Mouse (Mus musculus) neutrophil, adult 5-6 weeks (primary cell): ENCODE results near the gene Cass4. TPM values are rescaled to one million over a fixed set of nuclear protein-coding genes. Genes with fewer than 3 reads are reported as not detected.

Experiments used
- ATAC-seq: fragments of 151-379, 151-347 bp; 2 replicates; pipeline ENCODE4 v1.8.0; 2017; ENCODE audit warnings: mild to moderate bottlenecking, moderate TSS enrichment; ENCODE audit not compliant: insufficient number of reproducible peaks, poor library complexity, low FRiP score, severe bottlenecking; ENCODE audit errors: extremely low read depth
- total RNA-seq: library from RNA; stranded (forward); fragments of 200-1000 nt; gene quantifications from 2 replicates; pipeline ENCODE4 v1.2.3, GENCODE M21; 2017

Cass4 gene
- total RNA-seq, 1 experiment from 2014 or later, result 30.7 TPM

DNA sequence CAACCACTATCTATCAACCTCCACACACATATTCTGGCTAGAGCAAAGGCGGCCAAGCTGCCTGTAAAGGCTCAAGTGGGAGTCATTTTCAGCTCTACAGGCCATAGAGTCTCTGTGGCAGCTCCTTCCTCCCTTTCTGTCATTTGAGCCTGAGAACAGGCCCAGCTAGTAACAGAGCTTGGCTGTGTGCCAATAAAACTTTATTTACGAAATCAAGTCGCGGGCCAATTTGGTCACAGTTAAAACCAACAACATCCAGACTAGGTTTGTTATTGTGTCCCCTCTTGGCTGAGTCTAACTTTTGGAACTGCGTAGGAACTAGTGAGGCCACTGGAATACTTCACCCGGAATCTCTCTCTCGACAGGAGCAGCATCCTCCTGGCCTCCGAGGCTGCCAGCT lies 80.0 kb downstream of the Cass4 start:
- no peak for ATAC-seq

- ATAC-seq, result 0 out of 2 replicates have a peak, but pooled peaks have one; percentile 25
These were observed 81.4 kb downstream of the Cass4 start for GRCm38 (mm10) chr2:172474970-172475369.

GRCm38 (mm10) chr2:172476707-172477260 lies 83.2 kb downstream of the Cass4 start:
- no peak for ATAC-seq

DNA sequence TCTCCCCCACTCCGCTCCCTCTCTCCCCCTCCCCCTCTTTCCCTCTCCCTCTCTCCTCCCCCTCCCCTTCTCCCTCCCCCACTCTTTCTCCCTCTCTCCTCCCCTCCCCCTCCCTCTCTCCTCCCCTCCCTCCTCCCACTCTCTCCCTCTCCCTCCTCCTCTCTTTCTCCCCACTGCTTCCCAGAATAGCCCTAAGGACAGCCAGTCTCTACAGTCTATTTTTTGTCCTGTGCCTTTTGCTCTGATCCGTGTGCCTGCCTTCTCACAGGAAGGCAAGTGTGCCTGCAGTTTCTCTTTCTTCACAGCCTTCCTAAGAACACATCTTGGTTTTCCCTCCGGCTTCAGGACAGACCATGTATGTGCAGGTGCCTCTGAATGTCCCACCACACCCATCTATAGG lies 83.8 kb downstream of the Cass4 start:
- ATAC-seq, result no peak

DNA sequence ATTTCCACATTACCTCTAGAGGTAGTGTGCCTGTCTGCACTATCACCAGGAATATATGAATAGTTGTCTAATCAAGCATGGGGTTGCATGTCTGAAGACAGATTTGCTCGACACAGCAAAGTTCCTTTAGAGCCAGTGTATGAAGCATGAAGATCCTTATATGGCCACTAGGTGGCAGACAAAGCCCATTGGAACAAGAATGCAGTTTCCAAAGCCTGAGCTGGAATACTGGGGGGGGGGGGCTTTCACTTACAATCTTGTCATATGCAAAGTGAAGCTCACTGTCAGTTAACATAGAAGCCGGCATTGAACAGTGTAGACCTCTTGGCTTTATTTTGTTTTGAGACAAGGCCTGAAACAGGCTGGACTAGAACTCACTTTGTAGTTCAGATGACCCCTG lies 84.3 kb downstream of the Cass4 start:
- peak; percentile 31; the same call in 1 of the 2 replicates for ATAC-seq

- ATAC-seq, result no peak
These were observed 86.7 kb downstream of the Cass4 start for GRCm38 (mm10) chr2:172480296-172480695.

DNA sequence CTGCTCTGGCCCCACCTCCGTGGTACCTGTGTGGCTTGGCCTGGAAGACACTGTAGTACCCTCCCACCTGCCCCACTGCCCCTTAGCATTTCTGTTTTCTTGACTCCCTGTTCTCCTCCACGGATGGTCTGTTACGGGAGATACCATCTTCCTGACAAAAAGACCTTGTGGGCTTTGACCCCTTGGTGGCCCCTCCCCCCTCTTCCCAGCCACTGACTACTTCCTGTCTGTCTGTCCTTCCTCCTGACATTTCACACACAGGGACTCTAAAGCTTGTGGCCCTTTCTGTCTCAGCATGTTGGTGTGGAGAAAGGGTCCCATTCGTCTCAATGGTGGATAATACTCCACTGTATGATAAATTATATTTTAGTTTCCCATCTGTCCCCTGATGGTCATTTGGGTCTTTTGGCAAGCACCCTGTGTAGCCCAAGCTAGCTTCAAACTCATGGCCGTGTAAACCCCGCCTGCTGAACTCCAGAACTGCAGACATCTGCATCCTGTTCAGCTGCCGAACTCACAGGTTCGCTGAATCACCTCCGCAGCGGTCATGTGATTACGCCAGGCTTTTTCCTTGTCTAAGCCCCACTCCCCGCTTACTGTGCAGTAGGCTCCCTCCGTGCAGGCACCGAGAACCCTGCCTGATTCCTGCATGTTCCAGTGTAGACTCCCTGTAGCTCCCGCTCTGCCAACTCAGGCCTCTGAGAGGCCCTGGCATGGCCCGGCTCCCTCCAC lies 88.2 kb downstream of the Cass4 start:
- no peak for ATAC-seq

Other genes starting within 250 kb of the Cass4 start
- gene Mc3r, start 145.3 kb upstream of the Cass4 start, total RNA-seq, result not detected in 2 replicates
- 4.9 and 6.1 TPM in 2 replicates for gene Fam210b, start 48.2 kb upstream of the Cass4 start, total RNA-seq
- 2.7 and 5.4 TPM in 2 replicates for gene Aurka, start 23.3 kb upstream of the Cass4 start, total RNA-seq
- gene Cstf1, start 23.1 kb upstream of the Cass4 start, total RNA-seq, result 16.8 and 18.4 TPM in 2 replicates
- 225 and 239 TPM in 2 replicates for gene Rtf2, start 46.8 kb downstream of the Cass4 start, total RNA-seq
- 0.74 and 1.0 TPM in 2 replicates for gene Gcnt7, start 64.8 kb downstream of the Cass4 start, total RNA-seq
- 14.4 and 15.8 TPM in 2 replicates for gene Fam209, start 78.7 kb downstream of the Cass4 start, total RNA-seq
- not detected in 2 replicates for gene Tfap2c, start 155.8 kb downstream of the Cass4 start, total RNA-seq